11 mouse cellular contexts compared by ENCODE assay signal in the genomic region with DNA sequence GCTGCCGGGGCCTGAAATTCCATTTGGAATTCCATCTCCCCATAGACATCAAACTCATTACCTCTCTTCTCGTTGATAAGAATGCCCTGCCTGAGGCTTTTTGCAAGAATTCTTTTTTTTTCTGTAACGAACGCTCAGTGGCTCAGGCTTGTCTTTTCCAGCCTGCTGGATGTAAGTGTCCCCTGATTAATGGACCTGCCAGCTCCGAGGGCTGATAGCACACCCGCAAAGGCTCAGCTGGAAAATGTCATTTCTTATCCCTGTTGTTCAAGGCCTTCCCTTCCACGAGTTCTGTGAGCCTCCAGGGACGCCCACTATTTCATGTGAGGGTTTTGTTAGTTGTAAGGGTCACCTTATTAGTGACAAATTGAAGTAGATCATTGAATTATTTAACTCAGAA. TPM values are rescaled to one million over a fixed set of nuclear protein-coding genes. Genes with fewer than 3 reads are reported as not detected.
A peak's percentile ranks its signal among the peaks of the same experiment; 100 is the strongest.
DNase-seq lines count a peak whose midpoint lies in the region; ATAC-seq lines count a peak whose summit lies in the region.
"Had no signal": no experiment of that assay in that cellular context is flagged by ENCODE, and none has a peak within 500 bp of the region (broad histone marks: within the 10 kb centered on the region; RNA-seq: fewer than 3 reads in every experiment).

No protein-coding gene starts in this region.

- no peak overlapping the region for H3K4me2 ChIP-seq in heart, embryonic 15.5 days
- no peak overlapping the region for H3K4me2 ChIP-seq in midbrain, embryonic 16.5 days (ENCODE audit: low read length)
- H3K4me2 ChIP-seq: limb, embryonic 12.5 days had no signal

- no peak overlapping the region for H3K4me3 ChIP-seq in heart, embryonic 15.5 days
- H3K4me3 ChIP-seq in hindbrain, embryonic 10.5 days, result no peak overlapping the region
- H3K4me3 ChIP-seq in midbrain, embryonic 16.5 days (ENCODE audit: low read depth, low read length), result no peak overlapping the region
- H3K4me3 ChIP-seq: heart, embryonic 10.5 days; limb, embryonic 12.5 days had no signal

- H3K27me3 ChIP-seq in heart, embryonic 15.5 days, result no peaks in the 10 kb centered on the region
- no peaks in the 10 kb centered on the region for H3K27me3 ChIP-seq in hindbrain, embryonic 10.5 days (ENCODE audit: insufficient read depth, poor library complexity, severe bottlenecking)
- no peaks in the 10 kb centered on the region for H3K27me3 ChIP-seq in midbrain, embryonic 16.5 days (ENCODE audit: control insufficient read depth, insufficient read depth, low read depth, low read length)

- 16% methylated on average over 8 of the region's 8 CpGs for WGBS in heart, embryonic 15.5 days
- 45% methylated on average over 8 of the region's 8 CpGs for WGBS in hindbrain, embryonic 10.5 days
- WGBS in midbrain, embryonic 16.5 days, result 11% methylated on average over 8 of the region's 8 CpGs

- no peak for DNase-seq in heart, postnatal 10 days
- peak; percentile 65 to 69 for DNase-seq in adrenal gland, postnatal 36 days
- no peak for DNase-seq in hindbrain, embryonic 10.5 days (ENCODE audit: low spot score)
- no peak for DNase-seq in frontal cortex, postnatal 10 days (ENCODE audit: low spot score in 2 of 2)
- no peak for DNase-seq in spleen, adult 18-20 months
- DNase-seq: kidney, adult 18-20 months; lung, adult 2 months had no signal

- ATAC-seq in heart, embryonic 15.5 days (replicated peaks; ENCODE audit: insufficient number of reproducible peaks, insufficient read depth, low FRiP score, low read depth), result no peak
- peak; percentile 49; the same call in 1 of the 2 replicates for ATAC-seq in midbrain, embryonic 16.5 days

- H3K36me3 ChIP-seq in heart, embryonic 15.5 days, result no peaks in the 10 kb centered on the region
- H3K36me3 ChIP-seq in hindbrain, embryonic 10.5 days, result no peaks in the 10 kb centered on the region
- no peaks in the 10 kb centered on the region for H3K36me3 ChIP-seq in midbrain, embryonic 16.5 days (ENCODE audit: control insufficient read depth, insufficient read depth, low read length)
- H3K36me3 ChIP-seq: heart, embryonic 10.5 days; limb, embryonic 12.5 days had no signal

- H3K9me3 ChIP-seq in heart, embryonic 15.5 days (replicated peaks), result no peaks in the 10 kb centered on the region
- H3K9me3 ChIP-seq in hindbrain, embryonic 10.5 days, result no peaks in the 10 kb centered on the region
- H3K9me3 ChIP-seq in midbrain, embryonic 16.5 days (replicated peaks; ENCODE audit: control insufficient read depth, low read length, poor library complexity, severe bottlenecking), result no peaks in the 10 kb centered on the region
- H3K9me3 ChIP-seq: heart, embryonic 10.5 days; limb, embryonic 12.5 days had no signal

- peaks cover 22% of the 10 kb centered on the region for H3K4me1 ChIP-seq in heart, embryonic 15.5 days (replicated peaks)
- H3K4me1 ChIP-seq in hindbrain, embryonic 10.5 days (replicated peaks), result 0 out of 2 replicates have a peak, but pooled peaks cover 12% of the 10 kb centered on the region
- 0 out of 2 replicates have a peak, but pooled peaks cover 3% of the 10 kb centered on the region for H3K4me1 ChIP-seq in midbrain, embryonic 16.5 days (ENCODE audit: control insufficient read depth, insufficient read depth, low read length)

- intact Hi-C loops in heart, postnatal 10 days (cut with DNase I), result loop anchor here (2.0 kb wide), 2 partner anchors 29 to 71 kb away; no protein-coding TSS in a partner anchor

- peak overlapping the region; percentile 0; the same call in 1 of the 2 replicates for H3K27ac ChIP-seq in heart, embryonic 15.5 days
- H3K27ac ChIP-seq in hindbrain, embryonic 10.5 days, result peak overlapping the region; percentile 54; the same call in 1 of the 2 replicates
- peak overlapping the region; percentile 68; the same call in 1 of the 2 replicates for H3K27ac ChIP-seq in midbrain, embryonic 16.5 days (ENCODE audit: low read length)
- H3K27ac ChIP-seq: heart, embryonic 10.5 days; limb, embryonic 12.5 days had no signal

- no peak overlapping the region for H3K9ac ChIP-seq in heart, embryonic 15.5 days
- H3K9ac ChIP-seq in midbrain, embryonic 16.5 days (ENCODE audit: low read depth, low read length), result no peak overlapping the region
- H3K9ac ChIP-seq: limb, embryonic 12.5 days had no signal

RNA-seq across cellular contexts. Expression of a gene that starts 3.3 kb away (rescaled TPM):
- polyA plus RNA-seq in heart, embryonic 15.5 days (2015; fragmentation: Nextera tagmentation; extraction: Ambion mirVana), result 15.7 and 19.3 TPM in 2 replicates
- 10 to 100 TPM; 64.8 to 73.9 TPM for total RNA-seq in heart, postnatal 10 days (2021)
- 100 to 1,000 TPM; 110 to 163 TPM for total RNA-seq in adrenal gland, postnatal 36 days (2021)
- polyA plus RNA-seq in hindbrain, embryonic 10.5 days (2016; fragmentation: Nextera tagmentation; extraction: Ambion mirVana), result 6.5 and 9.1 TPM in 2 replicates
- polyA plus RNA-seq in midbrain, embryonic 16.5 days (2015; fragmentation: Nextera tagmentation; extraction: Ambion mirVana), result 28.2 and 31.1 TPM in 2 replicates

Comparison
In these comparisons a context has a peak if more than half of its experiments do, and no peak if none do; other contexts are left out.
1. H3K27ac ChIP-seq: peak in every context shown above with its lines; median percentile 68 in midbrain, embryonic 16.5 days; 54 in hindbrain, embryonic 10.5 days; 0 in heart, embryonic 15.5 days.
2. DNase-seq: peak in adrenal gland, postnatal 36 days (2 of 2); none in heart, postnatal 10 days (0 of 2), hindbrain, embryonic 10.5 days (single experiment), frontal cortex, postnatal 10 days (0 of 2) and spleen, adult 18-20 months (0 of 2).